Mouse (Mus musculus) liver, embryonic 14.5 days (tissue): ENCODE data around the gene Mgll.

Experiments
- CTCF ChIP-seq: IDR thresholded peaks from 2 replicates; pipeline ENCODE4 v1.5.1; 2016; ENCODE audit warnings: antibody characterized with exemption, low read depth, control low read depth
- EP300 ChIP-seq: IDR thresholded peaks from 2 replicates; pipeline ENCODE4 v1.6.1; 2016; ENCODE audit warnings: antibody characterized with exemption, low read depth

DNA sequence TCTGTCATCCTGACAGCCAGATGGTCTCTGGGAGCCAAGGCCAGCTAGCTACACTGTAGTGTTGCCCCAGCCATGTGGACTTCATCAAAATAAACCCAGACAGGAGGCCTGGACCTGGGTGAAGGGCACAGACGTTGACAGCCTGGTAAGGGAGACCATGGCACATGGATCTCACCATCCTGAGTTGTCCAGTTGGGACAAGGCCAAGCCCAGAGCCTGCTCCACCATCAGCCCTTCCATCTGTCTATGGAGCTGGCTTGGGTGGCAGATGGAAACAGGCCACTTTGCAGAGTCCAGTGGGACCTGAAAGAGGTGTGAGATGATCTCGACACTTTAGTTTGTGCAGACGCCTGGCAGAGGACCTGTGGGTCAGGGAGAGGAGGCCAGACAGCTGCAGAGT, 76.5 kb downstream of the Mgll start:
- no peak for TF ChIP-seq CTCF
- no peak for TF ChIP-seq EP300
